Mouse (Mus musculus): Measurements from ENCODE around the gene Elmo1.

DNA sequence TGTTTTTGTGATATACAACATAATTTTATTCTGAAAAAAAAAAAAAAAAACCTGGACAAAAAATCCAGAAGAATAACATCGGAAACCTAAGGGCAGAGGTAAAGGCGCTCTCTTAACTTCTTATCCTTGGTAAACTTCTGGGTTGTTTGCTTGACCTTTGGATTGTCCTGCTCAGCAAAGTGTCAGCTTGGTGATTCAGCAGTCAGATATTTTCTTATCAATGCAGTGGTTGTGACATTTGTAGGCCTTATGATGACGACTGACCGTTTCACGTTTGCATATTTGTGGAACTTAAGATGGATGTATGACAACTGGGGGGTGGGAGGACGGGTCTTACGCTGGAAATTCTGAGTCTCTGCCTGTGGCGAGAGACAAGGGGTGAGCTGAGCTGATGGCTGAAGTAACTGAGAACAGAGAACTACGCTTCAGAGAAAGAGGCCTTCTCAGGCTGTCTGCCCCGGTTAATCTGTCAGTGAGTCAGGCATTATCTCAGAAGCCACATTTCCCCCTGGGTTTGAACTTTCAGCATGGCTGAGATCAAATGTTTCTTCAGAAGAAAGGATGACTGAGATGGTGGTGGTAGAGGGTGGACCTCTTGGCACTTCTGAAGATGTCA is 73.1 kb downstream of the Elmo1 start:
- TF ChIP-seq CTCF (IDR thresholded peaks at IDR 0.05; ENCODE audit: low read depth, low read length) (no peak), POLR2A (IDR thresholded peaks at IDR 0.05; ENCODE audit: insufficient read depth, low read length) (no peak)

Measured in ES-Bruce4 (cell line).